Mouse (Mus musculus) lung, postnatal 25 days (tissue): ENCODE results near the gene Sord.

Experiments used
- DNase-seq: peaks from one replicate; pipeline ENCODE4 v3.0.0; 2022; ENCODE audit warnings: low spot score

The Sord gene

DNA sequence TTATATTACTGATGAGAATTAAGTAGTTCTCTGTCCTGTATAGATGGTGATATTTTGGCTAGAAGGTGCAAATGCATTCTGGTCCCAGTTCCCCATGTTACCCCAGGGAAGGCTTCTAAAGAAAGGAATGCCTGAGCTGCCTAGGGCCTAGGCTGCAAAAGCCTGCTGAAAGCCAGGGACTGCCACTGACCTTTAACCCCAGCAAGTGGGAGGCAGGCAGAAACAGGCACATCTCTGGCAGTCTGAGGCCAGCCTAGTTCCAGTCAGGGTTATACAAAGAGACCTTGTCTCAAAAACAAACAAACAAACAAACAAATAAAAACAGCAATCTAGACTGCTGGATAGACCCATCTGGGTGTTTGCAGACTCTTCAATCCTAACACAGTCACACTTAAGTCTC, 6.2 kb downstream of the Sord start:
- DNase-seq, result no peak

DNA sequence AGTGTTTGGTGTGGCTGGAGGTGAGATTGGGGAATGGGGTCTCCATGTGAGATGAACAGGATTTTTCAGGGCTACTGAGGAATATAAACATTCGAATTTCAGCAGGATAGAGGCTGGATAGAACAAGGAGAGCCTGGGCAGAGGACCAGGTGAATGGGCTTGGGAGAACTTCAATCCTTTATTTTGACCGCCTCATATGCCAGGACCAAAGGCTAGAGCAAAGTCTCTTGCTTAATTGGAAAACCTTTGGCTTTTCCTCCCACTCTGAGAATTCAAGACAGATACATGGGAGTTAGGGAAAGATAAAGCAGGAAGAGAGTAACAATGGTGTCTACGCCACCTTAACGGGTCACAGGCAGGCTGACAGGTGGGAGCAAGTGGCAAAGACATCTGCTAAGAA, 6.7 kb downstream of the Sord start:
- no peak for DNase-seq

DNA sequence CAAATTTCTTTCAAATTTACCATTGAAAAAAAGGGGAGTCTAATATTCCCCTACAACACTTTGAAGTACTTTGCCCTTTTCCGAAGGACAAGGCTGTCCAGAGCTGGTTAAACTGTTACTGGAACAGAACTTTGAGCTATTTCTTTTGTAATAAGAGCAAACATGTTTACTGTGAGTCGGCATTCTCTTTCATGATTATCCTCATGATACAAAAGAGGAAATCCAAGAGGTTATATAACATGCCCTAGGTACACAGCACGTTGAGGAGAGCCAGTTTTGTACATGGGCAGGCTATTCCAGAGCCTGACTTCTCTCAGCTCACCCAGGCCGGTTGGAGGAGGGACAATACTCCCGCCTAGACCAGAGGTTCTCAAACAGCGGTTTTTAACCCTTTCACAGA, 7.4 kb downstream of the Sord start:
- DNase-seq, result peak; percentile 20

GRCm38 (mm10) chr2:122243671-122244131, 9.2 kb downstream of the Sord start:
- DNase-seq, result peak; percentile 77

- no peak for DNase-seq
Measured at GRCm38 (mm10) chr2:122247786-122248185, 13.2 kb downstream of the Sord start.

GRCm38 (mm10) chr2:122255997-122256396, 21.4 kb downstream of the Sord start:
- DNase-seq, result no peak

- no peak for DNase-seq
Measured at GRCm38 (mm10) chr2:122260729-122261128, 26.2 kb downstream of the Sord start.

DNA sequence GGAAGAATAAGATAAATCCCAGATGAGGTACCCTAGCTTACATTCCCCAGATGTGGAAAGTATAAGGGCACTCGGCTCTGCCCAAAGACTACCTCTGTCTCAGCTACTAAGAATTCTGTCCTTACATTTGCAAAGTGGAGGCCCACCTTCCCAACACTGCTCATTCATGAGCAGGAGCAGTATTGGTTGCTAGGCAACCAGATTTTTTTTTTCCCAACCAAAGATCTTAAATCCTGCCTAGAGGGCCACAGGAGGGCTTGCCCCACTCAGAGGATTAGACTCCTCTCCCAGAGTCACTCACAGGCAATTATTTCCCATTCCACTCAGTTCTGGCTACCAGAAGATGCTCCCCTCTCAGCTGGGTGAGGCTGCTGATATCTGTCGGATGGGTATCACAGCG, 30.1 kb downstream of the Sord start:
- no peak for DNase-seq

DNA sequence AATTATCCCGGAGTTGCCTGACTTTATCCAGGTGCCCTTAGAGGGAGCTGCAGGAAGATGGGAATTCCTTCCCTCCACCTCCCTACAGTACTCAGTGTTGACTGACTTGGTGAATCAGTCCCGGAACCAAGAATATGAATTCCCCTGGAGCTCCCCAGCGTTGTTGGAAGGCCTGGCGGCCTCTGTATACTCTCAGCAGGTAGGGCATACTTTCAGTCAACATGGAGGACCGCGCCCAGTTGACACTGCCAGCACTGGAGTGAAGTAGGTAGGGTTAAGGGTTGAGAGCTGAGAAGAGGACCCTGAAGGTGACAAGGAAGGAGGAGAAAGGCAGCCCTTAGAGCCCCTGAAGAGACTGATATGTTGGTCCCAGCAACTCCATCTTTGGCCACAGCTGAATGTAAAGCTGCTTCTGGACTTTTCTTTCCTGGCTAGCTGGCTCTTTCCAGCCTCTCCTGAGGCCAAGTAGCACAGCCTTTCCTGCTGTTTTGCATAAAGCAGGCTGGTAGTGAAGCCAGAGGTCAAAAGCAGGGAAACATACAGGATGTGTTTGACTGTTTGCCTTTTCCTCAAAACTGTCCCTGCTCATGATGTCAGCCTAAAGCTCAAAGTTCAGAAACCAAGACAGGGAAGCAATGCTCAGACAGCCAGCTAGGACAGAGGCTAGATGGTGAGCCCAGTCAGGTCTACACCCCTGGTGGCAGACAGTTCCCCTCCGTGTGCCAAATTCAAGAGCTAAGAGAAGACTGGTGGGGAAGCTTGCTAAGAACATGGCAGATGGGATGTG, 32.1 kb downstream of the Sord start:
- DNase-seq, result no peak

GRCm38 (mm10) chr2:122278769-122279168, 44.2 kb downstream of the Sord start:
- no peak for DNase-seq

DNA sequence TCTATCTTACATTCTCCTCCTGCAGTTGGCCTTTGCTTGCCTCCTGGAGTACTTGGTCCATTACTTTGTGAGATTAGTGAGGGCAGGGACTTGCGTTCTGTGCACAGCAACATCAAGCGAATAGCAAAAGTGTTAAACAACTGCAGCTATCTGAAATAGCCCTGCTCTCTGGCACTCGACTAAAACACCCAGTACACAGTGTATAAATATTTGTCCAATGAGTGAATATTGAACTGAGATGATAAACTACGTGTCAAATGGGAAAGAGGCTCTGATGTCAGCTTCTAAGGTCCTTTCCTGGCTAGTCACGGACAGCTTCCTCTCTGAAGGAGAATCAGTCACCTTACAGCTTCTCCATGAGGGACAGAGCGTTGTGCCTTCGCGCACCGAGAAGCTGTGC, 49.5 kb downstream of the Sord start:
- no peak for DNase-seq

GRCm38 (mm10) chr2:122286137-122286536, 51.6 kb downstream of the Sord start:
- DNase-seq, result no peak

GRCm38 (mm10) chr2:122294916-122295315, 60.4 kb downstream of the Sord start:
- no peak for DNase-seq

- no peak for DNase-seq
Measured at GRCm38 (mm10) chr2:122297271-122298095, 62.9 kb downstream of the Sord start.

GRCm38 (mm10) chr2:122298096-122298499, 63.5 kb downstream of the Sord start, which contains the start of gene Duox2:
Gene Duox2, minus strand, starts transcription at chr2:122298449.
- DNase-seq, result no peak

- no peak for DNase-seq
Measured at GRCm38 (mm10) chr2:122298596-122299490, 64.3 kb downstream of the Sord start, which contains the start of gene Duoxa2. Gene Duoxa2, plus strand, starts transcription at chr2:122298900.

GRCm38 (mm10) chr2:122299911-122300655, 65.5 kb downstream of the Sord start:
- no peak for DNase-seq

DNA sequence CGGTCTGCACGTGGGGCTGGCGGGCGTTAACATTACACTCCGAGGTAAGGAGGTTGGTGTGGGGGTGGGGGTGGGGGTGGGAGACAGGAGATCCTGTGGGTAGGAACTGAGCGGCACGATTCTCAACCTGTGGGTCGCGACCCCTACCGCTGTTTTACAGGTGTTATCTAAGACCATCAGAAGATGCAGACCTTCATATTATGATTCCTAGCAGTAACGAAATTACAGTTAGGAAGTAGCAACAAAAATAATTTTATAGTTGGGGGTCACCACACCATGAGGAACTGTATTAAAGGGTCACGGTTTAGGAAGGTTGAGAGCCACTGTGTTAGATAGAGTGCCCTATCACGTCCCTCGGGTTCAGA, 66.1 kb downstream of the Sord start:
- DNase-seq, result no peak

GRCm38 (mm10) chr2:122301081-122301920, 66.8 kb downstream of the Sord start:
- no peak for DNase-seq

DNA sequence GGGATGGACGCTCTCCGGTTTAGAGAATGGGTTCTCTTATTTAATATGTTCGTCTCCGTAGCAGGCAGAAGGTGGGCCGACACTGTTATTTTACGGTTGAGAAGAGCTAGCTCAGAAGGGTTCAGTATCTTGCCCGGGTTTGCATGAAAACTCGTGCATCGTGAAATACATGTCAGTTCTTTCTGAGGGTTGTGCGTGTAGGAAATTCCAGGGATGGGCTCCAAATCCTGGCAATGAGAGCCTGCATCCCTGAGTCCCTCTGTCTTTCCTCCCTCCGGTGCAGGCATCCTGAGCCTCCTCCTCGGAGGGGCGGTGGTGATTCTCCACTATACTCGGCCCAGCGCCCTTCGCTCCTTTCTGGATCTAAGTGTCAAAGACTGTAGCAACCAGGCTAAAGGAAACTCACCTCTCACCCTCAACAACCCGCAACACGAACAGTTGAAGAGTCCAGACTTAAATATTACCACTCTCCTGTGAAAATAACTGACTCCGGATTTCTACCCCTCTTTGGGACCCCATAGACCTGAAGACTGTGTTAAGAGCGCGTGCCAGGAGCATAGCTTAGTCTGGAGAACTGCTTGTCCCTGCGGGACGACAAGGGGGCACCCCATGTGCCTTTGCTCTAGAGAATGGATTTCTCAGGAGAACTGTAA, 67.5 kb downstream of the Sord start:
- no peak for DNase-seq
